Mouse (Mus musculus): ENCODE measurements around the gene Foxr1. TPM values are rescaled to one million over a fixed set of nuclear protein-coding genes. Genes with fewer than 3 reads are reported as not detected.

Gene Foxr1
- polyA plus RNA-seq, 1 experiment from 2014 or later: not detected

GRCm38 (mm10) chr9:44485516-44486161 lies 44.7 kb upstream of the Foxr1 start:
- peak overlapping the region; percentile 36; the same call in 1 of the 2 replicates for H3K27ac ChIP-seq (replicated peaks; ENCODE audit: low read depth, low read length)
- DNase-seq (ENCODE audit: low spot score) (peak; percentile 26), ATAC-seq (ENCODE audit: insufficient number of reproducible peaks, low FRiP score, low TSS enrichment, low read depth) (no peak)
- peak overlapping the region; percentile 97 for H3K4me3 ChIP-seq (ENCODE audit: low read depth, low read length)
- H3K9me3 ChIP-seq (ENCODE audit: control insufficient read depth, low read length): no peaks in the 10 kb centered on the region
- H3K27me3 ChIP-seq (ENCODE audit: control insufficient read depth, insufficient read depth, low read length): no peaks in the 10 kb centered on the region
- H3K36me3 ChIP-seq (ENCODE audit: control insufficient read depth, insufficient read depth, low read length): no peaks in the 10 kb centered on the region
- H3K4me1 ChIP-seq (ENCODE audit: control insufficient read depth, insufficient read depth, low read length): peaks cover 72% of the 10 kb centered on the region
- WGBS: 22% methylated on average over 14 of the region's 14 CpGs
- peak overlapping the region; percentile 27 for H3K9ac ChIP-seq (ENCODE audit: low read length)
- peak overlapping the region; percentile 81 for H3K4me2 ChIP-seq (ENCODE audit: low read depth, severe bottlenecking)

DNA sequence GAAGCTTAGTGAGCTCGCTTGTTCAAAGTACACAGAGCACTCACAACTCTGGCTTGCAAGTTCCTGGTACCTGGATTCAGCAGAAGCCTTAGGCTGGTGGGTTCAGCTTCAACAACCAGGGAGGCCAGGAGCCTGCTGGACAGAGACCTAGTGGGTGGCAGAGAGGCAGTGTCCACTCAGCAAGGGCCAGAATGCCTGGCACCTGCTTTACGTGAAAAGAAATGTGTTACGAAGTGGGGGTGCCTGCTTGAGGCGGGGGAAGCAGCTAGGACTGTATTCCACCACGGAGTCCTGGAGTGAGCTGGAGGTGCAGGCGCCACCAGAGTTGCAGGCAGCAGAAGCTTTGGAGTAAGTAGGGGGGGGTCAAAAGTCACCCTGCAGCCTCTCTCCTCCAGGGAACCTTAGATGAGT lies 44.2 kb upstream of the Foxr1 start:
- Histone ChIP-seq H3K4me2 (ENCODE audit: low read depth, severe bottlenecking) (peak overlapping the region; percentile 81), H3K4me3 (ENCODE audit: low read depth, low read length) (peak overlapping the region; percentile 97), H3K9ac (ENCODE audit: low read length) (no peak overlapping the region; the same call in 1 of the 2 replicates), H3K27me3 (ENCODE audit: control insufficient read depth, insufficient read depth, low read length) (no peaks in the 10 kb centered on the region), H3K9me3 (ENCODE audit: control insufficient read depth, low read length) (no peaks in the 10 kb centered on the region), H3K27ac (replicated peaks; ENCODE audit: low read depth, low read length) (no peak overlapping the region), H3K4me1 (ENCODE audit: control insufficient read depth, insufficient read depth, low read length) (peaks cover 70% of the 10 kb centered on the region), H3K36me3 (ENCODE audit: control insufficient read depth, insufficient read depth, low read length) (no peaks in the 10 kb centered on the region)
- 17% methylated on average over 6 of the region's 6 CpGs for WGBS
- DNase-seq (ENCODE audit: low spot score): no peak
- no peak for ATAC-seq (ENCODE audit: insufficient number of reproducible peaks, low FRiP score, low TSS enrichment, low read depth)

DNA sequence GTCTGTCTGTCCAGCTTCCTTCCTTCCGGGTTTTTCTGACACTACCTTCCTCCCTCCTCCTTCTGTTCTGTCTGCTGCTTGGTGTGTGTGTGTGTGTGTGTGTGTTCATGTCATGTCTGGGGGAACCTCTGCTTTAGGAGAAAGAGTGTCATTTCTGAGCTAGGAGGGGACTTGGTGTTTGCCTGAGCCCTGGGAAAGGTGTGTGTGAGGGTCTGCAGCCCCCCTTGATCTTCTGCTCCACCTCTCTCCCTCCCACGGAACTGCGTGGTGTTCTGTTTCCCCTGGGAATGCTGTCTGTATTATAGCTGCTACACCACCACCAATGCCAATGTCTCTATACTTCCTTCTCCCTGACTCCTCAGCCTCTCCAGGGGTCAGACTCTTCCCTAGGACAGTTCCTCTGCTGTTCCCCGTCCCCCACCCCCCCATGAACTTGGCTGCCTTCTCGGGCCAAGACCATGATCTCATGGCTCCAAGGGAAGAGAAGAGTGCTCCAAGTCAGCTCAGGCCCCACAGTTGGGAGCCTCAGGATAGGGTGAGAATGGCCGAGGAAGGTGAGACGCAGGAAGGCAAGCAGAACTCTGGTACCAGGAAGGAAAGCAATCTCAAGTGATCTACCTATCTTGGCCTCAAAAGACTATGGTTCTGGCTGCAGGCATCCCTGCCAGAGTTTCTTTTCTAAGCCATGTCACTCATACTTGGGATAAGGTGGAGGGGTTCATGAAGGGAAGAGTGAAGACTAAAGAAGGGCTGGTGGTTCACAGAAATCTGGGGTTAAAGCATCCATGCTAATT lies 43.6 kb upstream of the Foxr1 start:
- whole genome bisulfite sequencing: 26% methylated on average over 7 of the region's 7 CpGs
- H3K27me3 ChIP-seq (ENCODE audit: control insufficient read depth, insufficient read depth, low read length): no peaks in the 10 kb centered on the region
- peak overlapping the region; percentile 97 for H3K4me3 ChIP-seq (ENCODE audit: low read depth, low read length)
- H3K4me1 ChIP-seq (ENCODE audit: control insufficient read depth, insufficient read depth, low read length): peaks cover 67% of the 10 kb centered on the region
- no peak overlapping the region for H3K27ac ChIP-seq (replicated peaks; ENCODE audit: low read depth, low read length)
- H3K9me3 ChIP-seq (ENCODE audit: control insufficient read depth, low read length): no peaks in the 10 kb centered on the region
- H3K36me3 ChIP-seq (ENCODE audit: control insufficient read depth, insufficient read depth, low read length): no peaks in the 10 kb centered on the region
- H3K4me2 ChIP-seq (ENCODE audit: low read depth, severe bottlenecking): peak overlapping the region; percentile 81
- peak overlapping the region; percentile 92 for H3K9ac ChIP-seq (ENCODE audit: low read length)
- DNase-seq (ENCODE audit: low spot score): no peak
- no peak for ATAC-seq (ENCODE audit: insufficient number of reproducible peaks, low FRiP score, low TSS enrichment, low read depth)

DNA sequence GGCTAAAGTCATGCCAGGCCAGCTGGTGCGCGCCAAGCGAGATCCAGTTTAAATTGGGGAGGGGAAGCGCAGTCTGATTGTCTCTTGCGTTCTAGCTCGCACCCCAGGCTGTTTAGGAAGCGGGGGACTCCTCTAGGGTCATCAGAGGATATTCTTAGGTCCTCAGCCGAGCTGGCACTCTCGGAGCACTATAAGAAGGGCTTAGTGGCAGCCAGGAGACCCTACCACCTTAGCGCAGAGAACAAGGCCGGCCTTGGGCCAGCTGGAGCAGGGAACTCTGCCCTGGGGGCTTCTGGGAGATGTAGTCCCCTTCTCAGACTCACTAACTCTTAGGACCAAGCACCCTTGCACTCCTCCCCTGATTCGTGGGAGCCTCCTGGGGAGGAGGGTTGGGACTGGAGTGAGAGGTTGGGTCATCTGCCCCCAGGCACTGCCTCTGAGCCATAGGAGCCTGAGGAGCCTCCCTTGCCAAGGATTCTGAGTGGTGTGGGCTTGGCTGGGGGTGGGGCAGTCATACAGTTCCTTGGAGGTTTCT lies 42.6 kb upstream of the Foxr1 start:
- Histone ChIP-seq H3K4me2 (ENCODE audit: low read depth, severe bottlenecking) (peak overlapping the region; percentile 81), H3K27me3 (ENCODE audit: control insufficient read depth, insufficient read depth, low read length) (no peaks in the 10 kb centered on the region), H3K9ac (ENCODE audit: low read length) (peak overlapping the region; percentile 92), H3K36me3 (ENCODE audit: control insufficient read depth, insufficient read depth, low read length) (no peaks in the 10 kb centered on the region), H3K4me1 (ENCODE audit: control insufficient read depth, insufficient read depth, low read length) (peaks cover 58% of the 10 kb centered on the region), H3K27ac (replicated peaks; ENCODE audit: low read depth, low read length) (peak overlapping the region; percentile 94), H3K9me3 (ENCODE audit: control insufficient read depth, low read length) (no peaks in the 10 kb centered on the region), H3K4me3 (ENCODE audit: low read depth, low read length) (peak overlapping the region; percentile 97)
- no peak for ATAC-seq (ENCODE audit: insufficient number of reproducible peaks, low FRiP score, low TSS enrichment, low read depth)
- WGBS: under 1% methylated on average over 12 of the region's 12 CpGs
- peak; percentile 78 for DNase-seq (ENCODE audit: low spot score)

DNA sequence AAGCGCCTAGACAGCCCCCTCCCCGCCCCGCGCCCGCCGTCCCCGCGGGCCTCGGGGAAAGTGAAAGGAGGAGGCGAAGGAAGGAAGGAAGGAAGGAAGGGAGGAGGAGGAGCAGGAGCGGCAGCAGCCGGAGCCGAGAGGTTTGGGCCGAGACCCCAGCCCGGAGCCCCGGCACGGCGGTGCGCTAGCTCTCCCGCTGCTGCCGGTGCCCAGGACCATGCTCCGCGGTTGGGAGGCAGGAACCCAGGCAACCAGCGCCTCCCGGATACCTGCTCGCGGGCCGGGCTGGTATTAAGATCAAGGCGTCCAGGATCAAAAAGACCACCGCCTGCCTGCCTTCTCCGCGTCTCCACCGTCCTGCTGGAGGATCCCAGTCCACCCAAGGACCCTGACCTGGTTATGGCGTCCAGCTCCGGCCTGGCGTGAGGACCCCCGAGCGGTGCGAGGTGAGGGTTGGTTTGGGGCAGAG lies 42.1 kb upstream of the Foxr1 start:
- peak overlapping the region; percentile 94 for H3K27ac ChIP-seq (replicated peaks; ENCODE audit: low read depth, low read length)
- WGBS: 0% methylated on average over 25 of the region's 39 CpGs
- ATAC-seq (ENCODE audit: insufficient number of reproducible peaks, low FRiP score, low TSS enrichment, low read depth) (no peak), DNase-seq (ENCODE audit: low spot score) (no peak)
- H3K4me2 ChIP-seq (ENCODE audit: low read depth, severe bottlenecking): peak overlapping the region; percentile 81
- no peaks in the 10 kb centered on the region for H3K27me3 ChIP-seq (ENCODE audit: control insufficient read depth, insufficient read depth, low read length)
- H3K4me1 ChIP-seq (ENCODE audit: control insufficient read depth, insufficient read depth, low read length): peaks cover 53% of the 10 kb centered on the region
- no peaks in the 10 kb centered on the region for H3K9me3 ChIP-seq (ENCODE audit: control insufficient read depth, low read length)
- H3K36me3 ChIP-seq (ENCODE audit: control insufficient read depth, insufficient read depth, low read length): no peaks in the 10 kb centered on the region
- peak overlapping the region; percentile 97 for H3K4me3 ChIP-seq (ENCODE audit: low read depth, low read length)
- H3K9ac ChIP-seq (ENCODE audit: low read length): peak overlapping the region; percentile 92

DNA sequence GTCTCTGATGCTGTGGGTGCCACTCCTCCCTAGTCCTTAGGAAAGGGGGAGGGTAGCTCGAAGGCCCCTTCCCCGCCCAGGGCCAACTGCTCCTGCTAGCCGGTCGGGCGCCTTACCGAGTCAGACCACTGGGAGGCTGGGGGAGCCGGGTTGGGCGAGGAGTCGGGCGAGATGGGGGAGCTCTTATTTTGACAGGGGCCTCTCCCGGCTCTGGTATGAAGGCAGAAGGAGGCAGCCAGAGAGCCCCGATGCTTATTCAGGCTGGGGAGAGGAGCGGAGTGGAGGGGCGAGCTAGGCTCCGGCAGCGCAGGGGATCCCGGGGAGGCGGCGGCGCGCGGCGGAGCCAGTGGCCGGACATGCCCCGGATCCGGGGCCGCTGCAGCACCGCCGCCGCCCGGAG lies 41.6 kb upstream of the Foxr1 start, which contains the start of gene Bcl9l:
Bcl9l (plus strand) TSS at position 274 of the 400 bp plus-strand sequence.
- Histone ChIP-seq H3K4me3 (ENCODE audit: low read depth, low read length) (peak within 1 kb of the TSS; percentile 97), H3K36me3 (ENCODE audit: control insufficient read depth, insufficient read depth, low read length) (no peaks in the 10 kb centered on the region), H3K9ac (ENCODE audit: low read length) (peak within 1 kb of the TSS; percentile 92), H3K9me3 (ENCODE audit: control insufficient read depth, low read length) (no peaks in the 10 kb centered on the region), H3K27me3 (ENCODE audit: control insufficient read depth, insufficient read depth, low read length) (no peaks in the 10 kb centered on the region), H3K4me1 (ENCODE audit: control insufficient read depth, insufficient read depth, low read length) (peaks cover 49% of the 10 kb centered on the region), H3K4me2 (ENCODE audit: low read depth, severe bottlenecking) (peak within 1 kb of the TSS; percentile 81), H3K27ac (replicated peaks; ENCODE audit: low read depth, low read length) (peak within 1 kb of the TSS; percentile 94)
- DNase-seq (ENCODE audit: low spot score) (peak; percentile 98), ATAC-seq (ENCODE audit: insufficient number of reproducible peaks, low FRiP score, low TSS enrichment, low read depth) (peak; percentile 40; the same call in 1 of the 2 replicates)
- under 1% methylated on average over 22 of the region's 31 CpGs for WGBS

DNA sequence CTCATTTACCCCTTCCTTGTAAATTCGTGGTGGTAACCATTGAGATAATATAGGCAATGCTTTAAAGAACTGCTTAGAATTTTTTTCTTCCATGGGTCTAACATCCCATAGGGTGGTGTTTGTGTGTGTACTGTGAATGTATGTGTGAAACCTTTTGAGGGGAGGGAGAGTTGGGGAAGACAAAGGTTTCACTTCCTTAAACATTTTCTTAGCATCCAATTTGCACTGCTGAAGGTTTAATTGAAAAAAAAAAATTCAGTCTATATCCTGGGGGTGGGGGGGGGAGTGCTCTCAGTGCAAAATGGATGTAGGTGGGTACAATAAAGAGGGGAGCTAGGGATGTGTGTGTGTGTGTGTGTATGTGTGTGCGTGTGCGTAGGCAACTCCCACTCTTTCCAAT lies 41.2 kb upstream of the Foxr1 start:
- Histone ChIP-seq H3K9ac (ENCODE audit: low read length) (no peak overlapping the region; the same call in 1 of the 2 replicates), H3K4me2 (ENCODE audit: low read depth, severe bottlenecking) (peak overlapping the region; percentile 81; the same call in 1 of the 2 replicates)
- 8% methylated on average over 3 of the region's 3 CpGs for WGBS

More for the DNA sequence above, 41.2 kb upstream of the Foxr1 start:
- Histone ChIP-seq H3K27me3 (ENCODE audit: control insufficient read depth, insufficient read depth, low read length) (no peaks in the 10 kb centered on the region), H3K9me3 (ENCODE audit: control insufficient read depth, low read length) (no peaks in the 10 kb centered on the region), H3K4me1 (ENCODE audit: control insufficient read depth, insufficient read depth, low read length) (peaks cover 48% of the 10 kb centered on the region), H3K36me3 (ENCODE audit: control insufficient read depth, insufficient read depth, low read length) (no peaks in the 10 kb centered on the region), H3K27ac (replicated peaks; ENCODE audit: low read depth, low read length) (no peak overlapping the region; the same call in 1 of the 2 replicates), H3K4me3 (ENCODE audit: low read depth, low read length) (peak overlapping the region; percentile 97)
- no peak for ATAC-seq (ENCODE audit: insufficient number of reproducible peaks, low FRiP score, low TSS enrichment, low read depth)
- DNase-seq (ENCODE audit: low spot score): no peak

Measured in limb, embryonic 11.5 days (tissue).